ENCODE assay signal across 30 mouse cellular contexts in genomic region chrX:109136820-109137219, GRCm38 (mm10). TPM values are rescaled to one million over a fixed set of nuclear protein-coding genes. Genes with fewer than 3 reads are reported as not detected.
A peak's percentile ranks its signal among the peaks of the same experiment; 100 is the strongest.
DNase-seq lines count a peak whose midpoint lies in the region; ATAC-seq and TF ChIP-seq lines count a peak whose summit lies in the region.
"Had no signal": no experiment of that assay in that cellular context is flagged by ENCODE, and none has a peak within 500 bp of the region (broad histone marks: within the 10 kb centered on the region; RNA-seq: fewer than 3 reads in every experiment).

No protein-coding gene starts in this region.

- H3K4me1 ChIP-seq in heart, postnatal 0 days (ENCODE audit: control insufficient read depth, insufficient read depth) = no peaks in the 10 kb centered on the region
- H3K4me1 ChIP-seq in lung, postnatal 0 days (ENCODE audit: insufficient read depth, low read depth, low read length) = no peaks in the 10 kb centered on the region; the same call in 1 of the 2 replicates
- H3K4me1 ChIP-seq in intestine, embryonic 15.5 days (replicated peaks) = no peaks in the 10 kb centered on the region
- H3K4me1 ChIP-seq in kidney, embryonic 15.5 days = no peaks in the 10 kb centered on the region
- H3K4me1 ChIP-seq: embryonic facial prominence, embryonic 13.5 days; forebrain, embryonic 12.5 days; hindbrain, embryonic 10.5 days; hindbrain, embryonic 15.5 days; liver, embryonic 13.5 days had no signal

- H3K27me3 ChIP-seq in heart, postnatal 0 days (ENCODE audit: control insufficient read depth, insufficient read depth, low read length) = no peaks in the 10 kb centered on the region
- H3K27me3 ChIP-seq in lung, postnatal 0 days (replicated peaks; ENCODE audit: insufficient read depth, low read length) = no peaks in the 10 kb centered on the region
- no peaks in the 10 kb centered on the region for H3K27me3 ChIP-seq in intestine, embryonic 15.5 days (replicated peaks)
- H3K27me3 ChIP-seq in kidney, embryonic 15.5 days = no peaks in the 10 kb centered on the region
- H3K27me3 ChIP-seq: embryonic facial prominence, embryonic 13.5 days; forebrain, embryonic 12.5 days; hindbrain, embryonic 15.5 days; liver, embryonic 13.5 days had no signal

- H3K9me3 ChIP-seq in heart, postnatal 0 days (replicated peaks; ENCODE audit: control insufficient read depth, low read length) = no peaks in the 10 kb centered on the region
- no peaks in the 10 kb centered on the region for H3K9me3 ChIP-seq in lung, postnatal 0 days (ENCODE audit: low read length)
- H3K9me3 ChIP-seq in intestine, embryonic 15.5 days = no peaks in the 10 kb centered on the region
- no peaks in the 10 kb centered on the region for H3K9me3 ChIP-seq in kidney, embryonic 15.5 days (replicated peaks)
- H3K9me3 ChIP-seq: embryonic facial prominence, embryonic 13.5 days; forebrain, embryonic 12.5 days; hindbrain, embryonic 10.5 days; hindbrain, embryonic 15.5 days; liver, embryonic 13.5 days had no signal

- intact Hi-C loops in heart, postnatal 14 days (cut with DNase I) = loop anchor here (5.0 kb wide), 1 partner anchor 40 kb away; the partner anchor contains the start of gene Sh3bgrl

- H3K9ac ChIP-seq in heart, postnatal 0 days (replicated peaks; ENCODE audit: low read depth, low read length) = no peak overlapping the region
- H3K9ac ChIP-seq in lung, postnatal 0 days (replicated peaks; ENCODE audit: low read depth) = no peak overlapping the region
- H3K9ac ChIP-seq in intestine, embryonic 15.5 days = no peak overlapping the region
- H3K9ac ChIP-seq in kidney, embryonic 15.5 days = no peak overlapping the region
- H3K9ac ChIP-seq: embryonic facial prominence, embryonic 13.5 days; forebrain, embryonic 12.5 days; hindbrain, embryonic 15.5 days; liver, embryonic 13.5 days had no signal

- no peak for DNase-seq in heart, postnatal 0 days (ENCODE audit: low spot score)
- DNase-seq in heart, postnatal 14 days = no peak
- no peak for DNase-seq in lung, postnatal 0 days (ENCODE audit: low spot score)
- DNase-seq in lung, postnatal 4 days = no peak
- no peak for DNase-seq in kidney, postnatal 10 days
- DNase-seq in kidney, adult 11 months = no peak
- DNase-seq: adrenal gland, postnatal 25 days; cerebellum, adult 18-20 months; cerebellum, postnatal 10 days; gastrocnemius, postnatal 14 days; kidney, adult 18-20 months; kidney, postnatal 4 days; liver, embryonic 13.5 days; lung, postnatal 10 days; midbrain, embryonic 14.5 days; right cerebral cortex, postnatal 25 days; spleen, adult 18-20 months; thymus, postnatal 14 days had no signal

- 0 out of 2 replicates have a peak overlapping the region, but pooled peaks have one; percentile 13 for H3K27ac ChIP-seq in heart, postnatal 0 days (ENCODE audit: low read depth)
- H3K27ac ChIP-seq in lung, postnatal 0 days (ENCODE audit: low read length) = 0 out of 2 replicates have a peak overlapping the region, but pooled peaks have one; percentile 33
- H3K27ac ChIP-seq in intestine, embryonic 15.5 days = no peak overlapping the region
- H3K27ac ChIP-seq in kidney, embryonic 15.5 days = no peak overlapping the region
- H3K27ac ChIP-seq: embryonic facial prominence, embryonic 13.5 days; forebrain, embryonic 12.5 days; hindbrain, embryonic 10.5 days; hindbrain, embryonic 15.5 days; liver, embryonic 13.5 days had no signal

- WGBS in heart, postnatal 0 days = 69% methylated on average over 2 of the region's 2 CpGs
- 42% methylated on average over 2 of the region's 2 CpGs for WGBS in lung, postnatal 0 days
- 52% methylated on average over 2 of the region's 2 CpGs for WGBS in intestine, embryonic 15.5 days
- 72% methylated on average over 2 of the region's 2 CpGs for WGBS in kidney, embryonic 15.5 days

- no peak for TF ChIP-seq EP300 in heart, postnatal 0 days (IDR thresholded peaks at IDR 0.05; ENCODE audit: low read depth)
- TF ChIP-seq EP300 in lung, postnatal 0 days (IDR thresholded peaks at IDR 0.05) = no peak

- ATAC-seq in heart, postnatal 0 days (ENCODE audit: insufficient read depth, low read depth) = no peak
- no peak for ATAC-seq in lung, postnatal 0 days
- ATAC-seq in intestine, embryonic 15.5 days = peak; percentile 93
- no peak for ATAC-seq in kidney, embryonic 15.5 days (replicated peaks; ENCODE audit: low FRiP score)

- H3K4me2 ChIP-seq in heart, postnatal 0 days (ENCODE audit: low read depth, low read length) = no peak overlapping the region
- H3K4me2 ChIP-seq in lung, postnatal 0 days (replicated peaks; ENCODE audit: low read depth, low read length) = no peak overlapping the region
- no peak overlapping the region for H3K4me2 ChIP-seq in intestine, embryonic 15.5 days (replicated peaks)
- H3K4me2 ChIP-seq in kidney, embryonic 15.5 days = no peak overlapping the region
- H3K4me2 ChIP-seq: embryonic facial prominence, embryonic 13.5 days; forebrain, embryonic 12.5 days; heart, embryonic 11.5 days; hindbrain, embryonic 15.5 days; liver, embryonic 13.5 days had no signal

- TF ChIP-seq CTCF in heart, postnatal 0 days (IDR thresholded peaks at IDR 0.05; ENCODE audit: low read depth) = no peak
- TF ChIP-seq CTCF in lung, postnatal 0 days (IDR thresholded peaks at IDR 0.05) = no peak

- no peaks in the 10 kb centered on the region for H3K36me3 ChIP-seq in heart, postnatal 0 days (replicated peaks; ENCODE audit: control insufficient read depth, insufficient read depth, low read length)
- H3K36me3 ChIP-seq in lung, postnatal 0 days (ENCODE audit: insufficient read depth, low read length) = no peaks in the 10 kb centered on the region
- no peaks in the 10 kb centered on the region for H3K36me3 ChIP-seq in intestine, embryonic 15.5 days
- no peaks in the 10 kb centered on the region for H3K36me3 ChIP-seq in kidney, embryonic 15.5 days
- H3K36me3 ChIP-seq: embryonic facial prominence, embryonic 13.5 days; forebrain, embryonic 12.5 days; hindbrain, embryonic 10.5 days; hindbrain, embryonic 15.5 days; liver, embryonic 13.5 days had no signal

- H3K4me3 ChIP-seq in heart, postnatal 0 days (ENCODE audit: low read depth, low read length) = no peak overlapping the region
- no peak overlapping the region for H3K4me3 ChIP-seq in lung, postnatal 0 days (ENCODE audit: low read depth, low read length)
- H3K4me3 ChIP-seq in intestine, embryonic 15.5 days (replicated peaks) = no peak overlapping the region
- H3K4me3 ChIP-seq in kidney, embryonic 15.5 days (replicated peaks) = no peak overlapping the region
- H3K4me3 ChIP-seq: embryonic facial prominence, embryonic 13.5 days; erythroblast, embryonic 14.5 days; forebrain, embryonic 12.5 days; hindbrain, embryonic 10.5 days; hindbrain, embryonic 15.5 days; liver, embryonic 13.5 days had no signal

RNA-seq across cellular contexts. Expression of gene Sh3bgrl, which starts 41.7 kb away (rescaled TPM):
- 45.3 and 47.4 TPM in 2 replicates for total RNA-seq in heart, postnatal 0 days (2014; rRNA removed; ENCODE audit: low replicate concordance)
- 52.7 and 56.7 TPM in 2 replicates for polyA plus RNA-seq in heart, postnatal 0 days (2015; fragmentation: Nextera tagmentation; extraction: Ambion mirVana)
- total RNA-seq in heart, postnatal 14 days (2021) = 10 to 100 TPM; 39.6 to 49.5 TPM
- 127 and 170 TPM in 2 replicates for polyA plus RNA-seq in lung, postnatal 0 days (2015; fragmentation: Nextera tagmentation; extraction: Ambion mirVana)
- 95.1 and 105 TPM in 2 replicates for polyA plus RNA-seq in intestine, embryonic 15.5 days (2015; fragmentation: Nextera tagmentation; extraction: Ambion mirVana)
- 131 and 134 TPM in 2 replicates for polyA plus RNA-seq in kidney, embryonic 15.5 days (2015; fragmentation: Nextera tagmentation; extraction: Ambion mirVana)

RNA-seq across cellular contexts. Expression of gene Gm6377, which starts 59.7 kb away (rescaled TPM):
- total RNA-seq in heart, postnatal 0 days (2014; rRNA removed; ENCODE audit: low replicate concordance) = 0.27 and 0.61 TPM in 2 replicates
- polyA plus RNA-seq in heart, postnatal 0 days (2015; fragmentation: Nextera tagmentation; extraction: Ambion mirVana) = 0.07 and 0.11 TPM in 2 replicates
- under 1 TPM; 0.17 to 0.29 TPM for total RNA-seq in heart, postnatal 14 days (2021)
- polyA plus RNA-seq in lung, postnatal 0 days (2015; fragmentation: Nextera tagmentation; extraction: Ambion mirVana) = 0.47 and 0.95 TPM in 2 replicates
- polyA plus RNA-seq in intestine, embryonic 15.5 days (2015; fragmentation: Nextera tagmentation; extraction: Ambion mirVana) = 0.28 TPM in 2 replicates
- polyA plus RNA-seq in kidney, embryonic 15.5 days (2015; fragmentation: Nextera tagmentation; extraction: Ambion mirVana) = 0.08 and 0.14 TPM in 2 replicates
- total RNA-seq: gastrocnemius, postnatal 14 days; left cerebral cortex, postnatal 10 days had no signal
- polyA plus RNA-seq: embryonic facial prominence, embryonic 13.5 days; erythroblast, embryonic 14.5 days; forebrain, embryonic 12.5 days; kidney, embryonic 16.5 days; limb, embryonic 11.5 days; neural tube, embryonic 11.5 days had no signal

Comparison
In these comparisons a context has a peak if more than half of its experiments do, and no peak if none do; other contexts are left out.
1. H3K27ac ChIP-seq: peak in heart, postnatal 0 days (single experiment) and lung, postnatal 0 days (single experiment); none in intestine, embryonic 15.5 days (single experiment) and kidney, embryonic 15.5 days (single experiment).